Mouse (Mus musculus) megakaryocyte, embryonic 14.5 days (primary cell): Measurements from ENCODE around the gene Olr1.

ENCODE experiments used
- FLI1 ChIP-seq: IDR thresholded peaks from 2 replicates; pipeline ENCODE4 v1.6.1; 2012; ENCODE audit warnings: low read length, inconsistent platforms, mixed read lengths
- GATA1 ChIP-seq: IDR thresholded peaks from 3 replicates; pipeline ENCODE4 v1.6.1; 2012; ENCODE audit warnings: mixed read lengths, low read length, inconsistent platforms, borderline replicate concordance

DNA sequence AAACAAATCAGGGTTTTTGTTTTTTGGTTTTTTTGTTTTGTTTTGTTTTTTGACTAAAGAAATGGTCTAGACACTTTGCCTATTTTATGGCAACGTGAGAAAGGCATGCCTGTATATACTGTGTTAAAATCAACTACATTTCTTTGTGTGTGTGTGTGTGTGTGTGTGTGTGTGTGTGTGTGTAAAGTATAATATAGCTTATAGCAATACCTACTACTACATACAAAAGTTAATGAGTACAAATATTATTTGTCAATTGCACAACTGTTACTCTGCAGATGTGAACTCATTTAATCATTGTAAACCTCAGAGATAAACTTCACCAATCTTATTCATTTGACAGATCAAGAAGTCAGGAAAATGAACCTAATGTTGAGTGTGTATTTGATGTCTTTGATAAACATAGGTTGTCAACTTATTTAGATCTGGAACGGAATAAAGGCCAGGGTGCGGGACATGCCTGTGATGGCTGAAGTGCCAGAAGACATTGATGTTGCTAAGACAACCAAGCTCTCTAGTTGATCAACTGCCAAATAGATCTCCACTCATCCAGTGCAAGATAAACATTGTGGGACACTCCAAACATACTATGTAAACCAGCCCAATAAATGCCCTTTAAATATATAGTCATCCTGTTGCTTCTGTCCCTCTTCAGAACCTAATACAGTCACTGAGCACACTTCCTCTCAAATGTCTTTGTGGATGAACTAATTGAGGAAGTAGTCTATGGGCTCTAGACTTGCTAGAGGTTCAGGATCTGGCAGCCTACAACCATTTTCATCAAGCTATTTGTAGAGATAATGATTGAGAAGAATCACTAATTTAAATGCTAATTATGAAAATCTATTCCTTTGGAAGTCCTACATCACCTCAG is 9.4 kb downstream of the Olr1 start:
- TF ChIP-seq FLI1 (no peak), GATA1 (no peak)
